Mouse (Mus musculus): ENCODE data around the gene Erbb3. TPM values are rescaled to one million over a fixed set of nuclear protein-coding genes. Genes with fewer than 3 reads are reported as not detected.
"Not testable (repeated sequence)": the region's sequence is repeated elsewhere in the genome, so short reads cannot be mapped to it uniquely, and the experiment has no call there.

Gene Erbb3
- polyA plus RNA-seq, 1 experiment from 2014 or later, result 21.4 TPM

- H3K4me2 ChIP-seq (replicated peaks; ENCODE audit: low read depth, low read length), result no peak overlapping the region
- H3K27ac ChIP-seq (ENCODE audit: low read length), result no peak overlapping the region
- H3K9me3 ChIP-seq (ENCODE audit: low read length), result no peaks in the 10 kb centered on the region
- DNase-seq (ENCODE audit: low spot score) (no peak), ATAC-seq (no peak)
- no peak overlapping the region for H3K9ac ChIP-seq (replicated peaks; ENCODE audit: low read depth)
- TF ChIP-seq CTCF (IDR thresholded peaks at IDR 0.05) (peak; percentile 48), EP300 (IDR thresholded peaks at IDR 0.05) (no peak)
- H3K4me1 ChIP-seq (ENCODE audit: insufficient read depth, low read depth, low read length), result no peaks in the 10 kb centered on the region
- peaks cover 18% of the 10 kb centered on the region for H3K36me3 ChIP-seq (ENCODE audit: insufficient read depth, low read length)
- no peak overlapping the region for H3K4me3 ChIP-seq (ENCODE audit: low read depth, low read length)
- no peaks in the 10 kb centered on the region for H3K27me3 ChIP-seq (replicated peaks; ENCODE audit: insufficient read depth, low read length)
These were observed 33.2 kb downstream of the Erbb3 start for GRCm38 (mm10) chr10:128556286-128556685.

GRCm38 (mm10) chr10:128555567-128555966 is 33.9 kb downstream of the Erbb3 start:
- H3K9ac ChIP-seq (replicated peaks; ENCODE audit: low read depth); H3K27me3 ChIP-seq (replicated peaks; ENCODE audit: insufficient read depth, low read length); H3K27ac ChIP-seq (ENCODE audit: low read length); H3K4me3 ChIP-seq (ENCODE audit: low read depth, low read length); H3K4me2 ChIP-seq (replicated peaks; ENCODE audit: low read depth, low read length); ATAC-seq; DNase-seq (ENCODE audit: low spot score); H3K4me1 ChIP-seq (ENCODE audit: insufficient read depth, low read depth, low read length); H3K9me3 ChIP-seq (ENCODE audit: low read length): not testable (repeated sequence)
- 80% methylated on average over 1 of the region's 1 CpGs for WGBS
- peaks cover 17% of the 10 kb centered on the region; the same call in 1 of the 2 replicates for H3K36me3 ChIP-seq (ENCODE audit: insufficient read depth, low read length)

- H3K4me3 ChIP-seq (ENCODE audit: low read depth, low read length); H3K36me3 ChIP-seq (ENCODE audit: insufficient read depth, low read length); H3K27ac ChIP-seq (ENCODE audit: low read length); DNase-seq (ENCODE audit: low spot score); H3K27me3 ChIP-seq (replicated peaks; ENCODE audit: insufficient read depth, low read length); H3K9ac ChIP-seq (replicated peaks; ENCODE audit: low read depth); H3K4me2 ChIP-seq (replicated peaks; ENCODE audit: low read depth, low read length); H3K9me3 ChIP-seq (ENCODE audit: low read length); ATAC-seq; H3K4me1 ChIP-seq (ENCODE audit: insufficient read depth, low read depth, low read length): not testable (repeated sequence)
- WGBS, result 90% methylated on average over 11 of the region's 11 CpGs
These were observed 39.2 kb downstream of the Erbb3 start for GRCm38 (mm10) chr10:128550144-128550823.

- H3K4me1 ChIP-seq (ENCODE audit: insufficient read depth, low read depth, low read length); H3K27me3 ChIP-seq (replicated peaks; ENCODE audit: insufficient read depth, low read length); H3K36me3 ChIP-seq (ENCODE audit: insufficient read depth, low read length); H3K9ac ChIP-seq (replicated peaks; ENCODE audit: low read depth); H3K27ac ChIP-seq (ENCODE audit: low read length); H3K9me3 ChIP-seq (ENCODE audit: low read length); H3K4me3 ChIP-seq (ENCODE audit: low read depth, low read length); DNase-seq (ENCODE audit: low spot score); ATAC-seq; H3K4me2 ChIP-seq (replicated peaks; ENCODE audit: low read depth, low read length): not testable (repeated sequence)
- WGBS, result 66% methylated on average over 6 of the region's 6 CpGs
These were observed 39.8 kb downstream of the Erbb3 start for GRCm38 (mm10) chr10:128549682-128550057.

- peak within 1 kb of the TSS; percentile 87 for H3K9ac ChIP-seq (replicated peaks; ENCODE audit: low read depth)
- H3K9me3 ChIP-seq (ENCODE audit: low read length), result no peaks in the 10 kb centered on the region
- H3K36me3 ChIP-seq (ENCODE audit: insufficient read depth, low read length), result peaks cover 11% of the 10 kb centered on the region; the same call in 1 of the 2 replicates
- 1% methylated on average over 31 of the region's 31 CpGs for WGBS
- TF ChIP-seq EP300 (IDR thresholded peaks at IDR 0.05) (peak; percentile 90), CTCF (IDR thresholded peaks at IDR 0.05) (no peak)
- H3K27ac ChIP-seq (ENCODE audit: low read length), result peak within 1 kb of the TSS; percentile 96
- ATAC-seq, result peak; percentile 91
- no peaks in the 10 kb centered on the region; the same call in 1 of the 2 replicates for H3K4me1 ChIP-seq (ENCODE audit: insufficient read depth, low read depth, low read length)
- DNase-seq (ENCODE audit: low spot score), result peak; percentile 99
- peak within 1 kb of the TSS; percentile 60 for H3K4me2 ChIP-seq (replicated peaks; ENCODE audit: low read depth, low read length)
- peak within 1 kb of the TSS; percentile 66 for H3K4me3 ChIP-seq (ENCODE audit: low read depth, low read length)
- H3K27me3 ChIP-seq (replicated peaks; ENCODE audit: insufficient read depth, low read length), result no peaks in the 10 kb centered on the region
These were observed 40.3 kb downstream of the Erbb3 start, which contains the start of gene Rpl41 for GRCm38 (mm10) chr10:128548947-128549681. Rpl41 (minus strand) TSS chr10:128549305.

- peak; percentile 46 for DNase-seq (ENCODE audit: low spot score)
- Histone ChIP-seq H3K27ac (ENCODE audit: low read length) (peak overlapping the region; percentile 96), H3K36me3 (ENCODE audit: insufficient read depth, low read length) (peaks cover 18% of the 10 kb centered on the region; the same call in 1 of the 2 replicates), H3K4me3 (ENCODE audit: low read depth, low read length) (peak overlapping the region; percentile 66), H3K9ac (replicated peaks; ENCODE audit: low read depth) (peak overlapping the region; percentile 87), H3K4me2 (replicated peaks; ENCODE audit: low read depth, low read length) (peak overlapping the region; percentile 60)
- not testable (repeated sequence) for H3K9me3 ChIP-seq (ENCODE audit: low read length); ATAC-seq; H3K4me1 ChIP-seq (ENCODE audit: insufficient read depth, low read depth, low read length); H3K27me3 ChIP-seq (replicated peaks; ENCODE audit: insufficient read depth, low read length)
- 0% methylated on average over 20 of the region's 30 CpGs for WGBS
These were observed 41.2 kb downstream of the Erbb3 start for GRCm38 (mm10) chr10:128548051-128548791.

Measured in lung, postnatal 0 days (tissue).